Mouse (Mus musculus) MEL (cell line): Measurements from ENCODE around the gene Bach2. TPM values are rescaled to one million over a fixed set of nuclear protein-coding genes. Genes with fewer than 3 reads are reported as not detected.

Experiments
- DNase-seq: peaks from one replicate; pipeline ENCODE4 v3.0.0; 2011; ENCODE audit warnings: low read depth, low spot score
- H3K27ac ChIP-seq: 2 replicates; pipeline ENCODE4 v1.5.1; 2012; ENCODE audit warnings: low read depth, mild to moderate bottlenecking, control low read depth, low read length, moderate library complexity; ENCODE audit not compliant: control insufficient read depth
- H3K27me3 ChIP-seq, 2 experiments: fragments of 150-350 bp in 1 of 2; sonication (generic) in 1 of 2; 2 replicates each; pipeline ENCODE4 v1.6.1; 2012; ENCODE audit warnings: low read length in 2 of 2, mild to moderate bottlenecking in 2 of 2, improper control_type of control experiment in 1 of 2, moderate library complexity in 1 of 2; ENCODE audit not compliant: insufficient read depth in 2 of 2, control insufficient read depth in 1 of 2
- H3K36me3 ChIP-seq, 2 experiments: 2 replicates each; pipeline ENCODE4 v1.6.1; 2012 to 2014; ENCODE audit warnings: low read length in 2 of 2, improper control_type of control experiment in 1 of 2, inconsistent platforms in 1 of 2, mild to moderate bottlenecking in 1 of 2; ENCODE audit not compliant: insufficient read depth in 2 of 2, control insufficient read depth in 1 of 2
- H3K4me1 ChIP-seq, 2 experiments: fragments of 150-350 bp in 1 of 2; sonication (generic) in 1 of 2; 2 replicates each; pipeline ENCODE4 v1.6.1; 2012; ENCODE audit warnings: low read length in 2 of 2, improper control_type of control experiment in 1 of 2, mild to moderate bottlenecking in 1 of 2; ENCODE audit not compliant: insufficient read depth in 2 of 2, control insufficient read depth in 1 of 2
- H3K4me3 ChIP-seq, 2 experiments: fragments of 150-350 bp in 1 of 2; sonication (generic) in 1 of 2; 2 replicates each; pipeline ENCODE4 v1.5.1; 2012; ENCODE audit warnings: low read depth in 2 of 2, low read length in 2 of 2, mild to moderate bottlenecking in 2 of 2, moderate library complexity in 2 of 2, control low read depth in 1 of 2, improper control_type of control experiment in 1 of 2; ENCODE audit not compliant: control insufficient read depth in 1 of 2, insufficient read depth in 1 of 2
- H3K79me2 ChIP-seq: 2 replicates; pipeline ENCODE4 v1.6.1; 2012; ENCODE audit warnings: mild to moderate bottlenecking, low read length, moderate library complexity; ENCODE audit not compliant: control insufficient read depth, poor library complexity, insufficient read depth
- H3K9ac ChIP-seq: 2 replicates; pipeline ENCODE4 v1.6.1; 2012; ENCODE audit warnings: low read depth, mild to moderate bottlenecking, control low read depth, low read length, moderate library complexity; ENCODE audit not compliant: control insufficient read depth, poor library complexity, severe bottlenecking
- H3K9me3 ChIP-seq: fragments of 150-350 bp; sonication (generic); replicated peaks from 2 replicates; pipeline ENCODE4 v1.6.1; 2012; ENCODE audit warnings: mild to moderate bottlenecking, low read length, improper control_type of control experiment, moderate library complexity; ENCODE audit not compliant: insufficient read depth
- ELF1 ChIP-seq: IDR thresholded peaks from 2 replicates; pipeline ENCODE4 v1.6.1; 2014; ENCODE audit warnings: low read depth, mild to moderate bottlenecking, inconsistent platforms, low read length, improper control_type of control experiment, moderate library complexity
- EP300 ChIP-seq, 2 experiments: IDR thresholded peaks; 2 replicates each; pipeline ENCODE4 v1.6.1; 2011; ENCODE audit warnings: improper control_type of control experiment in 2 of 2, low read length in 2 of 2, low read depth in 1 of 2, mild to moderate bottlenecking in 1 of 2
- ETS1 ChIP-seq: IDR thresholded peaks from 2 replicates; pipeline ENCODE4 v1.6.1; 2012; ENCODE audit warnings: low read depth, mild to moderate bottlenecking, inconsistent platforms, low read length, improper control_type of control experiment, moderate library complexity
- HCFC1 ChIP-seq: IDR thresholded peaks from 2 replicates; pipeline ENCODE4 v1.6.1; 2012; ENCODE audit warnings: low read depth, mild to moderate bottlenecking, inconsistent platforms, low read length, improper control_type of control experiment, moderate library complexity
- JUND ChIP-seq: IDR thresholded peaks from 2 replicates; pipeline ENCODE4 v1.6.1; 2011; ENCODE audit warnings: low read depth, mild to moderate bottlenecking, improper control_type of control experiment, low read length
- MYB ChIP-seq: IDR thresholded peaks from 2 replicates; pipeline ENCODE4 v1.6.1; 2011; ENCODE audit warnings: mild to moderate bottlenecking, low read depth, low read length, improper control_type of control experiment
- NRF1 ChIP-seq: IDR thresholded peaks from 2 replicates; pipeline ENCODE4 v1.6.1; 2014; ENCODE audit warnings: low read depth, mild to moderate bottlenecking, inconsistent platforms, low read length, improper control_type of control experiment, moderate library complexity; ENCODE audit not compliant: poor library complexity, insufficient read depth, severe bottlenecking
- POLR2A ChIP-seq, 2 experiments: IDR thresholded peaks; 2 replicates each; pipeline ENCODE4 v1.6.1; 2011 to 2012; ENCODE audit warnings: low read length in 2 of 2, mild to moderate bottlenecking in 2 of 2, control low read depth in 1 of 2, improper control_type of control experiment in 1 of 2, low read depth in 1 of 2, moderate library complexity in 1 of 2; ENCODE audit not compliant: control insufficient read depth in 1 of 2, insufficient read depth in 1 of 2, poor library complexity in 1 of 2
- POLR2AphosphoS2 ChIP-seq: IDR thresholded peaks from 2 replicates; pipeline ENCODE4 v1.6.1; 2011; ENCODE audit warnings: low read length, improper control_type of control experiment
- RCOR1 ChIP-seq: IDR thresholded peaks from 2 replicates; pipeline ENCODE4 v1.6.1; 2012; ENCODE audit warnings: low read depth, mild to moderate bottlenecking, inconsistent platforms, low read length, improper control_type of control experiment
- SMC3 ChIP-seq: IDR thresholded peaks from 2 replicates; pipeline ENCODE4 v1.6.1; 2011; ENCODE audit warnings: low read depth, low read length, improper control_type of control experiment
- TAL1 ChIP-seq: IDR thresholded peaks from 2 replicates; pipeline ENCODE4 v1.6.1; 2012; ENCODE audit warnings: mild to moderate bottlenecking, inconsistent platforms, low read length, moderate library complexity, mixed read lengths
- TBP ChIP-seq: IDR thresholded peaks from 2 replicates; pipeline ENCODE4 v1.8.0; 2011; ENCODE audit warnings: low read depth, low read length, improper control_type of control experiment
- TCF12 ChIP-seq: IDR thresholded peaks from 2 replicates; pipeline ENCODE4 v1.6.1; 2014; ENCODE audit warnings: low read depth, mild to moderate bottlenecking, inconsistent platforms, low read length, improper control_type of control experiment, moderate library complexity
- USF1 ChIP-seq: IDR thresholded peaks from 2 replicates; pipeline ENCODE4 v1.6.1; 2014; ENCODE audit warnings: low read depth, mild to moderate bottlenecking, inconsistent platforms, low read length, improper control_type of control experiment, moderate library complexity
- ZC3H11A ChIP-seq: IDR thresholded peaks from 2 replicates; pipeline ENCODE4 v1.6.1; 2012; ENCODE audit warnings: low read depth, mild to moderate bottlenecking, inconsistent platforms, low read length, improper control_type of control experiment
- ZKSCAN1 ChIP-seq: IDR thresholded peaks from 2 replicates; pipeline ENCODE4 v1.6.1; 2012; ENCODE audit warnings: low read depth, mild to moderate bottlenecking, inconsistent platforms, low read length, improper control_type of control experiment, moderate library complexity
- polyA plus RNA-seq, 2 experiments: library from polyadenylated mRNA; stranded (reverse) in 1 of 2; unstranded in 1 of 2; fragments of >175 nt in 1 of 2; fragments of >200 nt in 1 of 2; gene quantifications; 2 replicates each; pipeline versions ENCODE4 v1.2.1 to v1.2.4; 2012; ENCODE audit warnings: low replicate concordance in 2 of 2, low read depth in 1 of 2; ENCODE audit not compliant: insufficient read length in 2 of 2, insufficient read depth in 1 of 2, missing spikeins in 1 of 2
- total RNA-seq: library from RNA; depleted of rRNA; stranded (reverse); fragments of 300-350 nt; gene quantifications from 2 replicates; pipeline ENCODE4 v1.2.3, GENCODE M21; 2012

Bach2 gene
- total and polyA plus RNA-seq, 3 experiments: 0.04 TPM; not detected in 2

- no peak overlapping the region for H3K27ac ChIP-seq
- H3K9ac ChIP-seq: no peak overlapping the region
- no peaks in the 10 kb centered on the region for H3K79me2 ChIP-seq
- H3K4me3 ChIP-seq: no peak overlapping the region
- H3K4me1 ChIP-seq: no peaks in the 10 kb centered on the region
- no peaks in the 10 kb centered on the region for H3K9me3 ChIP-seq
- H3K27me3 ChIP-seq: peaks cover 0 to 2% of the 10 kb centered on the region in 2 experiments; a peak in 2 of 4 replicates
- H3K36me3 ChIP-seq: no peaks in the 10 kb centered on the region
- no peak for DNase-seq
- TF ChIP-seq USF1 (no peak), POLR2A (IDR thresholded peaks at IDR 0.05; ENCODE audit: control insufficient read depth in 1 of 2, insufficient read depth in 1 of 2, low read depth in 1 of 2, low read length in 2 of 2, poor library complexity in 1 of 2) (no peak), POLR2AphosphoS2 (no peak), ELF1 (no peak), NRF1 (no peak), MYB (no peak), TBP (no peak), ZKSCAN1 (no peak), EP300 (IDR thresholded peaks at IDR 0.05; ENCODE audit: low read depth in 1 of 2, low read length in 2 of 2) (no peak)
Measured at GRCm38 (mm10) chr4:32366176-32366575, 127.6 kb downstream of the Bach2 start.

GRCm38 (mm10) chr4:32368345-32368744 lies 129.7 kb downstream of the Bach2 start:
- Histone ChIP-seq H3K9me3 (no peaks in the 10 kb centered on the region), H3K36me3 (no peaks in the 10 kb centered on the region), H3K9ac (no peak overlapping the region), H3K4me1 (0 out of 4 replicates have a peak, but pooled peaks cover 0 to 3% of the 10 kb centered on the region in 2 experiments), H3K27ac (no peak overlapping the region), H3K79me2 (no peaks in the 10 kb centered on the region), H3K27me3 (peaks cover 0 to 2% of the 10 kb centered on the region in 2 experiments; a peak in 2 of 4 replicates), H3K4me3 (no peak overlapping the region)
- no peak for DNase-seq
- TF ChIP-seq HCFC1: no peak
- no peak for TF ChIP-seq ETS1
- TF ChIP-seq MYB: no peak
- TF ChIP-seq RCOR1: no peak
- TF ChIP-seq JUND: no peak
- no peak for TF ChIP-seq TCF12
- no peak for TF ChIP-seq TAL1
- no peak for TF ChIP-seq SMC3
- TF ChIP-seq POLR2AphosphoS2: no peak
- TF ChIP-seq ZC3H11A: no peak
